Mouse (Mus musculus): ENCODE measurements at regions not wholly inside any gene's neighbourhood (a gene's known extent, or its start where the extent isn't known, plus 50 kb on each side); places are given as distances from the start of the nearest gene placed in this dataset.

GRCm38 (mm10) chr12:110204246-110204989, 74.5 kb upstream of the Dio3 start:
- Histone ChIP-seq H3K9ac (no peak overlapping the region), H3K27me3 (no peaks in the 10 kb centered on the region), H3K36me3 (ENCODE audit: poor library complexity, severe bottlenecking) (no peaks in the 10 kb centered on the region), H3K4me2 (no peak overlapping the region), H3K4me1 (no peaks in the 10 kb centered on the region), H3K27ac (no peak overlapping the region), H3K9me3 (replicated peaks) (no peaks in the 10 kb centered on the region), H3K4me3 (no peak overlapping the region)
- no peak for ATAC-seq
- WGBS, result 81% methylated on average over 6 of the region's 6 CpGs

GRCm38 (mm10) chr12:110206271-110206670, 72.6 kb upstream of the Dio3 start:
- no peaks in the 10 kb centered on the region for H3K36me3 ChIP-seq (ENCODE audit: poor library complexity, severe bottlenecking)
- no peaks in the 10 kb centered on the region for H3K27me3 ChIP-seq
- no peaks in the 10 kb centered on the region for H3K9me3 ChIP-seq (replicated peaks)
- no peak overlapping the region for H3K4me2 ChIP-seq
- H3K4me3 ChIP-seq, result no peak overlapping the region
- H3K9ac ChIP-seq, result no peak overlapping the region
- 69% methylated on average over 5 of the region's 5 CpGs for WGBS
- no peaks in the 10 kb centered on the region for H3K4me1 ChIP-seq
- no peak overlapping the region for H3K27ac ChIP-seq
- ATAC-seq, result no peak

GRCm38 (mm10) chr12:110206812-110207211, 72.1 kb upstream of the Dio3 start:
- 19% methylated on average over 6 of the region's 6 CpGs for whole genome bisulfite sequencing
- H3K9me3 ChIP-seq (replicated peaks), result no peaks in the 10 kb centered on the region
- no peaks in the 10 kb centered on the region for H3K4me1 ChIP-seq
- no peak for ATAC-seq
- no peaks in the 10 kb centered on the region for H3K27me3 ChIP-seq
- no peak overlapping the region for H3K9ac ChIP-seq
- H3K36me3 ChIP-seq (ENCODE audit: poor library complexity, severe bottlenecking), result no peaks in the 10 kb centered on the region
- H3K4me2 ChIP-seq, result no peak overlapping the region
- no peak overlapping the region for H3K4me3 ChIP-seq
- no peak overlapping the region for H3K27ac ChIP-seq

- Histone ChIP-seq H3K36me3 (ENCODE audit: poor library complexity, severe bottlenecking) (no peaks in the 10 kb centered on the region), H3K4me2 (no peak overlapping the region), H3K27me3 (no peaks in the 10 kb centered on the region), H3K4me1 (no peaks in the 10 kb centered on the region), H3K27ac (no peak overlapping the region), H3K9me3 (replicated peaks) (no peaks in the 10 kb centered on the region), H3K4me3 (no peak overlapping the region), H3K9ac (no peak overlapping the region)
- ATAC-seq, result no peak
- WGBS, result 27% methylated on average over 9 of the region's 9 CpGs
Observed at GRCm38 (mm10) chr12:110207246-110207852, 71.5 kb upstream of the Dio3 start.

DNA sequence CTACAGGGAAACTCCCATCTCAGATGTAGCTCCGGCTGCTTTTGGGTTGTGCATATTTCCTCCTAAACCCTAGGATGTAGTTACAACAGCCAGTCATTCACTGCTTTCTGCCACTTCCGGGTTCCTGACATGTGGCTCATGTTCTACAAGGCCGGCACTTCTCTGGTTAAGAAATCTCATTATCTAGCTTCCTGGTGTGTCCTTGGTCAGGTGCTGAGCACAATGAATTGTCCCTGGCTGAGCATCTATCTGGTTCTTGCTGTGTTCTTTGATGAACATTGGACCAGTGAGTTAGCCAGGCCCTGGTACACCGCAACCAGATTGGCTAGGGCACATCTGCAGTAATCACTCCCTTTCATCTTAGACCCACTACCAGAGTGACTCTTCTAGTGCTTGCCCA, 66.2 kb upstream of the Dio3 start:
- Histone ChIP-seq H3K4me1 (peaks cover 9% of the 10 kb centered on the region; the same call in 1 of the 2 replicates), H3K4me2 (no peak overlapping the region), H3K4me3 (no peak overlapping the region), H3K36me3 (ENCODE audit: poor library complexity, severe bottlenecking) (no peaks in the 10 kb centered on the region), H3K27ac (no peak overlapping the region), H3K9ac (no peak overlapping the region), H3K9me3 (replicated peaks) (no peaks in the 10 kb centered on the region), H3K27me3 (no peaks in the 10 kb centered on the region)
- 72% methylated on average over 4 of the region's 4 CpGs for WGBS
- ATAC-seq, result no peak

GRCm38 (mm10) chr12:110214833-110215232, 64.0 kb upstream of the Dio3 start:
- Histone ChIP-seq H3K4me1 (peaks cover 9% of the 10 kb centered on the region; the same call in 1 of the 2 replicates), H3K4me2 (no peak overlapping the region), H3K27me3 (no peaks in the 10 kb centered on the region), H3K27ac (no peak overlapping the region), H3K4me3 (no peak overlapping the region), H3K9ac (no peak overlapping the region), H3K9me3 (replicated peaks) (no peaks in the 10 kb centered on the region), H3K36me3 (ENCODE audit: poor library complexity, severe bottlenecking) (no peaks in the 10 kb centered on the region)
- 53% methylated on average over 8 of the region's 8 CpGs for WGBS
- ATAC-seq, result no peak

DNA sequence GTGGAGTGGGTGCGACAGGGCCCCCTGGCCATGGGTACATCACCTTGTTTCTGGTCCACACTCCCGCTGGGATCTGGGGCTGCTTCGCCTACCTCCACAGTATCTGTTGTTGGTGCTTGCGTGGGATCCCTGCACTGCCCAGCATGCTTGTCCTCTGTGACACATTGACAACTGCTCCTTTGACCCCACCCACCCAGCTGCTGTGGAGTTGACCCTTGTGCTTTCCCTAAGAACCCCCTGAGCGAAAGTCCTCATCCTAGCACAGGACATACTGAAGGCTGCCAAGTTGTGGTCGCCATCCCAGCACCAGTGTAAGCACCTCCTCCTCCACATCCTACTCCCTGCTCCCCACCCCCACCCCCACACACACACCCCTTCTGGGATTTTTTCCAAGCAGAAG, 63.6 kb upstream of the Dio3 start:
- Histone ChIP-seq H3K27me3 (no peaks in the 10 kb centered on the region), H3K9ac (no peak overlapping the region), H3K9me3 (replicated peaks) (no peaks in the 10 kb centered on the region), H3K4me1 (peaks cover 9% of the 10 kb centered on the region; the same call in 1 of the 2 replicates), H3K27ac (no peak overlapping the region), H3K4me3 (no peak overlapping the region), H3K36me3 (ENCODE audit: poor library complexity, severe bottlenecking) (no peaks in the 10 kb centered on the region), H3K4me2 (no peak overlapping the region)
- 86% methylated on average over 6 of the region's 6 CpGs for WGBS
- no peak for ATAC-seq

DNA sequence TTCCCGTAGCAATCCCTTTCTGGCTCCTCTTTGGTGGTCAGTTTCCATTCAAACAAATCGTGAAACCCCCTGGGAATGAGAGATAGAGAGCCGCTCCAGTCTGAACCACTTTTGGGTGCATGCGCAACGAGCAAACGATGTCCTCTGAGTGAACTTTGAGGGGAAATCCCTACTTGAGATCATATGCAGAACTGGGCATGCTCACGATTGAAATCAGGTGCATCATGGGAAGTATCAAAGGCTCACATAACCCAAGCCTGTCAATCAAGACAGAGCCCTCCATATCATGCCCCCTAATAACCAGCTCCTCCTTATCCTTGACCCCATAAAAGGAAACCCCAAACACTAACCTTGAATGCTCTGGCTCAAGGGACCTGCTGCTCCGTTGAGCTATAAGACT, 59.1 kb upstream of the Dio3 start:
- Histone ChIP-seq H3K9ac (no peak overlapping the region), H3K4me3 (no peak overlapping the region), H3K9me3 (replicated peaks) (no peaks in the 10 kb centered on the region), H3K27me3 (no peaks in the 10 kb centered on the region), H3K36me3 (ENCODE audit: poor library complexity, severe bottlenecking) (no peaks in the 10 kb centered on the region), H3K27ac (no peak overlapping the region), H3K4me2 (no peak overlapping the region), H3K4me1 (peaks cover 6% of the 10 kb centered on the region; the same call in 1 of the 2 replicates)
- ATAC-seq, result no peak
- WGBS, result 83% methylated on average over 8 of the region's 8 CpGs

GRCm38 (mm10) chr12:110220516-110220915, 58.4 kb upstream of the Dio3 start:
- Histone ChIP-seq H3K36me3 (ENCODE audit: poor library complexity, severe bottlenecking) (no peaks in the 10 kb centered on the region), H3K4me2 (no peak overlapping the region), H3K4me1 (no peaks in the 10 kb centered on the region), H3K4me3 (no peak overlapping the region), H3K9me3 (replicated peaks) (no peaks in the 10 kb centered on the region), H3K27ac (no peak overlapping the region), H3K9ac (no peak overlapping the region), H3K27me3 (no peaks in the 10 kb centered on the region)
- WGBS, result 83% methylated on average over 8 of the region's 8 CpGs
- no peak for ATAC-seq

DNA sequence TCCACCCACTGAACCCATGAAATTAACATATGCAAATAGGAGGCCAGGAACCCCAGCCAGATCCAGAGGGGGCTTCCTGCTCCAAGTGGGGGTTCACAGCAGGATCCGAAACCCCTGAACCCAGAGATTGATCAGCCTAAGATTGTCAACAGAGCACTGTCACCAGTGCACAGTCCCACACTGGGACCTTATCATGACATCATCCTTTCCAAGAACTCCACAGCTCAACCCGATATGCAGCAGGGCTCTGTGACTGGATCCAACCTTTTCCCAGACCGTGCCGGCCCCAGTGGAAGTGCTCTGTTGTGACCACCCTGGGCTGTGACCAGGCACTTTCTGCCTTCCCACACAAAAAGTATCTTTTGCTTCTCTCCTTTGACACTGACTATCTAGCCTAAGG, 57.7 kb upstream of the Dio3 start:
- 33% methylated on average over 4 of the region's 4 CpGs for WGBS
- ATAC-seq, result no peak
- no peaks in the 10 kb centered on the region for H3K36me3 ChIP-seq (ENCODE audit: poor library complexity, severe bottlenecking)

GRCm38 (mm10) chr12:110221679-110222078, 57.2 kb upstream of the Dio3 start:
- no peak overlapping the region for H3K27ac ChIP-seq
- H3K4me2 ChIP-seq, result no peak overlapping the region
- H3K9me3 ChIP-seq (replicated peaks), result no peaks in the 10 kb centered on the region
- H3K27me3 ChIP-seq, result no peaks in the 10 kb centered on the region
- no peak for ATAC-seq
- H3K9ac ChIP-seq, result no peak overlapping the region
- no peak overlapping the region for H3K4me3 ChIP-seq
- H3K36me3 ChIP-seq (ENCODE audit: poor library complexity, severe bottlenecking), result no peaks in the 10 kb centered on the region
- H3K4me1 ChIP-seq, result no peaks in the 10 kb centered on the region
- WGBS, result 43% methylated on average over 3 of the region's 3 CpGs

More for the DNA sequence above, 57.7 kb upstream of the Dio3 start:
- Histone ChIP-seq H3K9me3 (replicated peaks) (no peaks in the 10 kb centered on the region), H3K4me1 (no peaks in the 10 kb centered on the region), H3K4me3 (no peak overlapping the region), H3K27ac (no peak overlapping the region), H3K27me3 (no peaks in the 10 kb centered on the region), H3K4me2 (no peak overlapping the region), H3K9ac (no peak overlapping the region)

DNA sequence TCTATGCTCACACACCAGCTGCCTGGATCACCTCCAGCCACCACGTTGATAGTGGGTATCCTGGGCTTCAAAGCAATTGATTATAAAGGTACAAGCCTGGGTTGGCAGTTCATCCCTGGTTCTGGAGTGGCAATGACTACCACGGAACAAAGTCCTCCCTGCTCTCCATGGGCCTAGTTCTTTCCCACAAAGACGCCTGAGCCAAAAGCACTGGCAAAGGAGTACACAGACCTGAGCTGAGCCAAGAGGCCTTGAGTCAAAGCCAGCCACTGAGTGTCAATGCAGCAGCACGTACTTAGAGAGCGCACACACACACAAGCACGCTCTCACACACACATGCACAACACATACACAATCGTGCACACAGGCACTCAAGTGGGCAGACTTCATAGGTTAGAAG, 54.6 kb upstream of the Dio3 start:
- no peak for ATAC-seq
- WGBS, result 84% methylated on average over 7 of the region's 7 CpGs
- Histone ChIP-seq H3K4me3 (no peak overlapping the region), H3K9ac (no peak overlapping the region), H3K27me3 (no peaks in the 10 kb centered on the region), H3K27ac (no peak overlapping the region), H3K4me1 (no peaks in the 10 kb centered on the region), H3K36me3 (ENCODE audit: poor library complexity, severe bottlenecking) (no peaks in the 10 kb centered on the region), H3K4me2 (no peak overlapping the region), H3K9me3 (replicated peaks) (no peaks in the 10 kb centered on the region)

- ATAC-seq, result no peak
- H3K4me2 ChIP-seq, result no peak overlapping the region
- no peaks in the 10 kb centered on the region for H3K36me3 ChIP-seq (ENCODE audit: poor library complexity, severe bottlenecking)
- no peaks in the 10 kb centered on the region for H3K9me3 ChIP-seq (replicated peaks)
- 83% methylated on average over 12 of the region's 12 CpGs for WGBS
- no peaks in the 10 kb centered on the region for H3K4me1 ChIP-seq
- H3K27ac ChIP-seq, result no peak overlapping the region
- H3K4me3 ChIP-seq, result no peak overlapping the region
- peaks cover 6% of the 10 kb centered on the region; the same call in 1 of the 2 replicates for H3K27me3 ChIP-seq
- H3K9ac ChIP-seq, result no peak overlapping the region
Observed at GRCm38 (mm10) chr12:110228011-110228411, 50.9 kb upstream of the Dio3 start.

Measured in forebrain, embryonic 13.5 days (tissue).